Mouse (Mus musculus) kidney, postnatal 0 days (tissue): ENCODE measurements around the gene Tra2a. TPM values are rescaled to one million over a fixed set of nuclear protein-coding genes. Genes with fewer than 3 reads are reported as not detected.
A peak's percentile ranks its signal among the peaks of the same experiment; 100 is the strongest.

ENCODE experiments used
- ATAC-seq: fragments of 200-750 bp; cut with Nextera tagmentation; replicated peaks from 2 replicates; pipeline ENCODE4 v1.8.0; 2017; ENCODE audit warnings: low read depth, moderate number of reproducible peaks, moderate TSS enrichment, moderate library complexity; ENCODE audit not compliant: low FRiP score
- DNase-seq: peaks from one replicate; pipeline ENCODE4 v3.0.0-alpha.2; 2016; ENCODE audit warnings: low spot score
- H3K27ac ChIP-seq: fragments of 300-500 bp; sonication (generic); 2 replicates; pipeline ENCODE4 v1.5.1; 2014; ENCODE audit warnings: mild to moderate bottlenecking
- H3K27me3 ChIP-seq: fragments of 300-500 bp; sonication (generic); 2 replicates; pipeline ENCODE4 v1.6.1; 2014; ENCODE audit warnings: low read length, mixed read lengths; ENCODE audit not compliant: insufficient read depth
- H3K36me3 ChIP-seq: fragments of 300-500 bp; sonication (generic); 2 replicates; pipeline ENCODE4 v1.6.1; 2014; ENCODE audit warnings: low read length, mixed read lengths; ENCODE audit not compliant: insufficient read depth
- H3K4me1 ChIP-seq: fragments of 300-500 bp; sonication (generic); replicated peaks from 2 replicates; pipeline ENCODE4 v1.6.1; 2014; ENCODE audit warnings: antibody characterized with exemption, low read length, mixed read lengths; ENCODE audit not compliant: insufficient read depth
- H3K4me2 ChIP-seq: fragments of 300-500 bp; sonication (generic); 2 replicates; pipeline ENCODE4 v1.6.1; 2014; ENCODE audit warnings: mild to moderate bottlenecking, low read length, moderate library complexity, mixed read lengths
- H3K4me3 ChIP-seq: fragments of 300-500 bp; sonication (generic); replicated peaks from 2 replicates; pipeline ENCODE4 v1.5.1; 2014; ENCODE audit warnings: low read depth, low read length
- H3K9ac ChIP-seq: fragments of 300-500 bp; sonication (generic); 2 replicates; pipeline ENCODE4 v1.6.1; 2014; ENCODE audit warnings: low read depth, low read length
- H3K9me3 ChIP-seq: fragments of 300-500 bp; sonication (generic); replicated peaks from 2 replicates; pipeline ENCODE4 v1.6.1; 2016; ENCODE audit warnings: low read length, inconsistent platforms, mixed read lengths
- CTCF ChIP-seq: IDR thresholded peaks from 2 replicates; pipeline ENCODE4 v1.5.1; 2016; ENCODE audit warnings: antibody characterized with exemption, low read depth, mild to moderate bottlenecking, moderate library complexity
- WGBS: fragments of 180-500 bp; shearing (Covaris S2); extraction: QIAGEN DNeasy Blood & Tissue Kit; methylation state at CpG from one replicate; pipeline ENCODE4 v1.1.7; 2014; 5-methylcytosine and 5-hydroxymethylcytosine counted together
- polyA plus RNA-seq: library from polyadenylated mRNA; unstranded; fragments of >200 nt; fragmentation: Nextera tagmentation; extraction: Ambion mirVana; gene quantifications from 2 replicates; pipeline ENCODE4 v1.2.1, GENCODE M21; 2015

Gene Tra2a
- polyA plus RNA-seq, result 60.9 and 69.0 TPM in 2 replicates

- Histone ChIP-seq H3K27ac (peak within 1 kb of the TSS; percentile 97), H3K9ac (peak within 1 kb of the TSS; percentile 90), H3K4me2 (peak within 1 kb of the TSS; percentile 69), H3K4me1 (peaks cover 11% of the 10 kb centered on the region), H3K4me3 (peak within 1 kb of the TSS; percentile 82), H3K9me3 (no peaks in the 10 kb centered on the region), H3K36me3 (no peaks in the 10 kb centered on the region), H3K27me3 (no peaks in the 10 kb centered on the region)
- peak; percentile 95 for ATAC-seq
- TF ChIP-seq CTCF, result no peak
- under 1% methylated on average over 39 of the region's 39 CpGs for WGBS
- peak; percentile 97 for DNase-seq
Measured at GRCm38 (mm10) chr6:49263847-49264243, at the start of gene Tra2a. Gene Tra2a, minus strand, starts transcription at chr6:49264033.

GRCm38 (mm10) chr6:49298286-49298685, 34.5 kb upstream of the Tra2a start:
- Histone ChIP-seq H3K9ac (no peak overlapping the region), H3K27ac (no peak overlapping the region), H3K27me3 (no peaks in the 10 kb centered on the region), H3K4me1 (no peaks in the 10 kb centered on the region), H3K36me3 (no peaks in the 10 kb centered on the region), H3K9me3 (no peaks in the 10 kb centered on the region), H3K4me2 (no peak overlapping the region), H3K4me3 (no peak overlapping the region)
- DNase-seq, result no peak
- ATAC-seq, result no peak
- no peak for TF ChIP-seq CTCF

GRCm38 (mm10) chr6:49282122-49282521, 18.3 kb upstream of the Tra2a start:
- WGBS, result 86% methylated on average over 1 of the region's 1 CpGs
- Histone ChIP-seq H3K9ac (no peak overlapping the region), H3K27ac (no peak overlapping the region), H3K36me3 (no peaks in the 10 kb centered on the region), H3K9me3 (no peaks in the 10 kb centered on the region), H3K4me1 (no peaks in the 10 kb centered on the region), H3K27me3 (no peaks in the 10 kb centered on the region), H3K4me2 (no peak overlapping the region), H3K4me3 (no peak overlapping the region)
- TF ChIP-seq CTCF, result no peak
- DNase-seq, result no peak
- no peak for ATAC-seq

- H3K4me1 ChIP-seq, result no peaks in the 10 kb centered on the region
- no peak for TF ChIP-seq CTCF
- H3K27me3 ChIP-seq, result no peaks in the 10 kb centered on the region
- H3K36me3 ChIP-seq, result no peaks in the 10 kb centered on the region
- no peak for ATAC-seq
- no peak overlapping the region for H3K27ac ChIP-seq
- no peaks in the 10 kb centered on the region for H3K9me3 ChIP-seq
- peak; percentile 16 for DNase-seq
- H3K9ac ChIP-seq, result no peak overlapping the region
- no peak overlapping the region for H3K4me3 ChIP-seq
- WGBS, result 33% methylated on average over 1 of the region's 1 CpGs
- no peak overlapping the region for H3K4me2 ChIP-seq
Measured at GRCm38 (mm10) chr6:49280942-49281341, 17.1 kb upstream of the Tra2a start.

GRCm38 (mm10) chr6:49275296-49275695, 11.5 kb upstream of the Tra2a start:
- TF ChIP-seq CTCF, result no peak
- Histone ChIP-seq H3K4me1 (no peaks in the 10 kb centered on the region), H3K9ac (no peak overlapping the region), H3K4me2 (no peak overlapping the region), H3K27me3 (no peaks in the 10 kb centered on the region), H3K9me3 (no peaks in the 10 kb centered on the region), H3K36me3 (no peaks in the 10 kb centered on the region), H3K4me3 (no peak overlapping the region), H3K27ac (no peak overlapping the region)
- DNase-seq (no peak), ATAC-seq (no peak)
- WGBS, result 74% methylated on average over 7 of the region's 7 CpGs

GRCm38 (mm10) chr6:49274416-49275091, 10.7 kb upstream of the Tra2a start:
- H3K4me3 ChIP-seq, result no peak overlapping the region
- H3K4me1 ChIP-seq, result no peaks in the 10 kb centered on the region
- no peak for TF ChIP-seq CTCF
- H3K36me3 ChIP-seq, result no peaks in the 10 kb centered on the region
- H3K4me2 ChIP-seq, result no peak overlapping the region
- no peak overlapping the region for H3K27ac ChIP-seq
- DNase-seq, result no peak
- ATAC-seq, result no peak
- WGBS, result 69% methylated on average over 9 of the region's 9 CpGs
- no peaks in the 10 kb centered on the region for H3K27me3 ChIP-seq
- H3K9me3 ChIP-seq, result no peaks in the 10 kb centered on the region
- no peak overlapping the region for H3K9ac ChIP-seq

GRCm38 (mm10) chr6:49273934-49274333, 10.1 kb upstream of the Tra2a start:
- ATAC-seq, result no peak
- 41% methylated on average over 4 of the region's 4 CpGs for WGBS
- no peak overlapping the region for H3K9ac ChIP-seq

More at GRCm38 (mm10) chr6:49273934-49274333, 10.1 kb upstream of the Tra2a start:
- Histone ChIP-seq H3K4me2 (no peak overlapping the region), H3K36me3 (no peaks in the 10 kb centered on the region), H3K4me1 (no peaks in the 10 kb centered on the region), H3K27ac (no peak overlapping the region), H3K9me3 (no peaks in the 10 kb centered on the region), H3K4me3 (no peak overlapping the region), H3K27me3 (no peaks in the 10 kb centered on the region)
- no peak for DNase-seq
- TF ChIP-seq CTCF, result no peak
